Mouse (Mus musculus) right cerebral cortex, adult 2 months (tissue): Measurements from ENCODE around the gene Vdac2.
A peak's percentile ranks its signal among the peaks of the same experiment; 100 is the strongest.

Source experiments
- DNase-seq, 2 experiments: peaks; one replicate each; pipeline ENCODE4 v3.0.0; 2021 to 2022; ENCODE audit warnings: low spot score in 2 of 2

Vdac2 gene

DNA sequence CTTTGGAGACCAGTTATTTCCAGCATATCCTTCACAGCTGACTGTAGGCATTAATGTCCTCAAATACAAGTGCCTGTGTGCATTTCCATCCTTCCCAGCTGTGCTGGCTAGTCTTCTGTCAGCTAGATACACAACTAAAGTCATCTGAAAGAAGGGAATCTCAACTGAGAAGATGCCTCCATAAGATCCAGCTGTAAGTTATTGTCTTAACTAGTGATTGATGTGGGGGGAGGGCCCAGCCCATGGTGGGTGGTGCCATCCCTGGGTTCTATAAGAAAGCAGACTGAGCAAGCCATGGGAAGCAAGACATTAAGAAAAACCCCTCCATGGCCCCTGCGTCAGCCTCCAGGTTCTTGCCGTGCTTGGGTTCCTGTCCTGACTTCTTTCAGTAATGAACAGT is at the start of gene Vdac2:
TSS of gene Vdac2 (plus strand) at position 301 of the 400 bp plus-strand sequence.
- DNase-seq = no peak

DNA sequence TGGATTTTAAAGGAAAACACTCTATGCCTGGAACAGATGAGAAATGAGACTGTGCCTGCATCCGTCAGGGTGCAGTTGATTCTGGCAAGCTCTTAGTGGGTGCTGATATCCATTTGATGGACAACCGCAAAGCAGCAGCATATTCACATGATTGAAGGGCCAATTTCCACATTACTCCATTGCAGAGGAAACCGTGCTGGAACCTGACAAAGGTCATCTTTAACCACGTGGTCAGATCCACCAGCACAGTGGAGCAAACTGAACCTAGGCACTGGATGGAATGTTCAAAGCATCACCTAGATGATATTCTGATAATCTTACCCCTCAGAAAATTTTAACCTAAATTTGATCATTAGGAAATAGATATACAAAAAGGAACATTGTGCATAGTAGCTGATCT is 48.8 kb upstream of the Vdac2 start:
- no peak for DNase-seq

DNA sequence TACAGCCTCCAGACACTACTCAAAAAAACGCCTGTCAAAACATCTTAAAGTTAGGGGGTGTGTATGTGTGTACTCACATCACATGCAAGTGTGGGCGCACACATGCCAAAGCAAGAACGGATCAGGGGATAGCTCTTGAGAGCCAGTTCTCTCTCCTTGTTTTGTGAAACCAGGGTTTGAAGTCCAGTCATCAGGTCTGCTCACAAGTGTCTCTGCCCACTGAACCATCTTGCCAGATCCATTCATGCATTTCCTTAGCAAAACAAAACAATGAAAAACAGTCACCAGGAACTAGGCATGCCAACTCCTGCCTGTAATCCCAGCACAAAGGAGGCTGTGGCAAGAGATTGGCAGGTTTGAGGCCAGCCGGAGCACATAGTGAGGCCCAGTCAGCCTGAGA is 38.5 kb upstream of the Vdac2 start:
- DNase-seq = no peak

DNA sequence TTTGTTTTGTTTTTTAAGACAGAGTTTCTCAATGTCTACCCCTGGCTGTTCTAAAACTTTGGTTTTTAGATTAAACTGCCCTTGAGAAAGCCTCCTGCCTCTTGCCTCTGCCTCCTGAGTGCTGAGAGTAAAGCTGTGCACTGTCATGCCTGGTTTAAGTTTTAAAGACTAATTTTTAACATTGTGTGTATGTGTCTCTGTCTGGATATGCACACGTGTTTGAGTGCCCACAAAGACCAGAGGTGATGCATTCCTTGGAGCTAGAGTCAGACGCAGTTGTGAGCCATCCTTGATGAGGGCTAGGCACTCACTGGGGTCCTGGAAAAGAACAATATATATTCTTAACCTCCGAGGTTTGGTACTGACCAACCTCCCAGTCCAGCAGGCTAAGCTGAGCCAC is 37.7 kb upstream of the Vdac2 start:
- DNase-seq = no peak

DNA sequence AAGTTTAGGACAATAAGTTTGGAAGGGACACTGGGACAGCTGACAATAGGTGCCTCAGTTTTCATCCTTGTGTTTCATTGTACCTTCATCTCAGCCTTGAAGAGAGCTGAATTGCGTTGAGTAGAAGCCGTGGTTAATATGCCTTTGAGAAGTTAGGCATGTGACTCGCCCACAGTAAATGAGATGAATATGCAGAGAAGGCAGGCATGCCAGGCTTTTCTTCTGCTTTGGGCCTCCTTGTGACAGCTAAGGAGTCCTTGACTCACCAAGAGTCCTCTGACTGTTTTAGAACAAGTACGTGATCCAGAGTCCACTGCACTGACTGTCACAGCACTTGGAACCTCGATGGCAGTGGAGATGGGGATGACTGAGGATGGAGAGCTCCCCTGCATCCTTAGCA is 36.9 kb upstream of the Vdac2 start:
- DNase-seq = peak; percentile 37 to 41

DNA sequence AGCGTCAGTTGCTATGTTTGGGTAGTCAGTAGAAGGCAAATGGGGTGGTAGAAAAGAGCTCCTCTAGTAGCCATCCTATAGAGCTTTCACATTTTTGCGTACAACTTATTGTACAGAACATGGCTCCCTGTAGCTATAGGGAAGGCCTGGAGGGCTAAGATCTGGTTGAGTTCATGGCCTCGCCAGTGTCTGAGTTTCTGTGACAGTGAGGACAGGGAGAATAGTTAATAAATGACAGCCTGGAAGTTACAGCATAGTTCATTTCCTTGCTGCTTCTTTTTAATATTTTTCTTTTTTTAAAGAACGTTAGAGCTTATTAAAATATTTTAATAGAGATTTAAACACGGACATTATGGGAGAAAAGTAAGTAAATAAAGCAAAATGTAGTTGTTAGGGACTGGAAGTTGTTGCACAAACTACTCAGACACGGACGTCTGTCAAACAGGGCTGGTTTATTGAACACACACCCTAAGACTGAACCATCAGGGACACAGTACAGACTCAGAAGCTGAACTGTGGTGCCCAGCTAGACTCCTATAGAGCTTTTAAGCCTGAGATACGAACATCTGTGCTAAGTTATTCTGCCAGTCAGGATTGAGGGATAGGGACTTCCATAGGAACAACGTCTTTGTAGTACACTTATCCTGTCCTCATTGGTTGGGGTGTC is 34.3 kb upstream of the Vdac2 start:
- no peak for DNase-seq

DNA sequence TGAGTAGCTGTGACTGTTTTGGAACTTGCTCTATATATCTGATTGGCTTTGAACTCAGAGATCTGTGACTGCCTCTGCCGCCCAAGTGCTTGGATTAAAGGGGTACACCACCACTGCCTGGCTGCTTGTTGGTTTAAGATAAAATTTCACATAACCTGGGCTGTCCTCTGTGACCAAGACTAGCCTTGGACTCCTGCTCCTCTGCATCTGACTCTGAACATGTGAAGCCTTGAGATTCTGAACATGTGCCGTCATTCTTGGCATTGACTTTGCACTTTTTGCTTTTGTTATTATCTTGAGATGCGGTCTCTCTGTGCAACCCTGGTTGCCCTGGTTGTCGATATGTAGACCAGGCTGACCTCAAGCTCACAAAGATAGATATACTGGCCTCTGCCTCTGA is 33.3 kb upstream of the Vdac2 start:
- no peak for DNase-seq

DNA sequence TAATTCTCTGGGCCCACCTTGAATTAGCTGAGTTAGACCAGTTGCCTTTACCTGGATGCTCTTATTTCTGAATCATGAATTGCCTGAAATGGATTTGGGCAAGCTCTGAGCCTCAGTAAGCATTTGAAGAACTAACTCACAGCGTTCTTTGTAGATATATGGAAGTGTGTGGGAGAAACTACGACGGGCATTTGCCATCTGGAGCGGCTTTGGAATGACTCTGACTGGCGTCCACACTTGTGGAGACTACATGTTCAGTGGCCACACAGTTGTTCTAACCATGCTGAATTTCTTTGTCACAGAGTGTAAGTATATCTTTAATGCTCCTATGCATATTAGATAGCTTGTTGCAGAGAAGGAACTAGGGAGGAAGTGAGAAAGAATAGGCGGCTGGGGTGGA is 32.8 kb upstream of the Vdac2 start:
- peak; percentile 32 to 39 for DNase-seq

DNA sequence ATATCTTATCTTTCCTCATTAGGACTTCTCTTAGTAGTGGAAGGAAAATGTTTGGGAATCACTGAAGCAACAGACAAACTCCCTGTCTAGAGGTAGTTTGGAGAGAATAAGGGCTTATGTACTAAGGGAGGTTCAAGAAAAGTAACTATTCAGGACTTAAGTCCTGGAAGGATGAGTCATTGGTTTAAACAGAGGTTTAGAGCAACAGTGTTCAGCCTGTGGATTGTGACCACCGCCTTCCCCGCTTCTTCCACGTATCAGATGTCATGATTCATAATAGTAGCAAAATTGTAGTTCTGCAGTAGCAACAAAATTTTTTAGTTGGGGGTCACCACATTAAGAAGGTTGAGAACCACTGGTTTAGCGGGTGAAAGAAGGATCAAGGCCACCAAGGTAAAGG is 24.4 kb upstream of the Vdac2 start:
- no peak for DNase-seq

DNA sequence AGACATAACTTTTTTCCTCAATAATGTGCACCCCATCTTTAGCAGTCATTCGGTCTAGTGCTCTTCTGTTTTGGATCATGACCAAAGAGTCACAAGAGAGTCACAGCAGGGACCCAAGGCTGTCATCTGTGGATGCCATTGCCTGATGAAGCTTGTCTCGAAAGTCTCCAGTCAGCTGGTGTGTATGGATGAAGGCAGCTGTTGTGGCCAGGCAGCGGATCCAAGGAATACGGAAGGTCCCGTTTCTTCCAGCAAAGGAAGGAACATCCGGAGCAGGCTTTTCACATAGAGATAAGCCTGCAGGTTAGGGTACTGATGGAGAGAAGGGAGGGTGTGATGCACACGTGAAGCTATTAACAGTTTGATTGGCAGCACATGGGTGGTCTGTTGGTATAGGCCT is 23.4 kb upstream of the Vdac2 start:
- no peak for DNase-seq

DNA sequence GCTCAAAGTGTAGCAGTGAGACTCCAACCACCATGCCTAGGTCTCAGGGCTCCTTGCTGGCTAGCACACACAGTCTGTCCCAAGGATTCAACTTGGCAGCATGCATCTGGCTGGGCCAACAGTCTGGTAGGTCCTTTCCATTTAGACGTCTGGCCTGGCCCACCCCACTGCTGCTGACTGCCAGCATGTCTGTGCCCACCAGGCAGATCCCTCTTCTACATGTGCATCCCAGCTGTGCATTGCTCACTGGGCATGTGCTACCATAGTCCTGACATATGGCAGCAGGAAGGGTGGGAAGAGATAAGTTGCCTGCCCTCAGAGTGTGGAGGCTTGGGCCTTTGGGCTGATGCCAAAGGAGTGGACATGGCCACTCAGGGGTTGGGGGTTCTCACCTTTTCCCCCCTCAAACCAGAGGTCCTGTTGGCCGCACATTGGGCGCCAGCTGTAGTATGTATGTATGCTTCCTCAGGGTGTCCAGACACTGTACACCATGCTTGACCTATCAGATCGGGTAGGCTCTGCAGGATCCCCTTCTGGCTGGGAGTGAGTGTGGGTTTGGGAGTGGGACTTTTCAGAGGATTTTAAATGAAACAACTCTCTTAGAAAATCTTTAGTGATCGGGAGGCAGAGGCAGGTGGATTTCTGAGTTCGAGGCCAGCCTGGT is 22.4 kb upstream of the Vdac2 start:
- DNase-seq = no peak

DNA sequence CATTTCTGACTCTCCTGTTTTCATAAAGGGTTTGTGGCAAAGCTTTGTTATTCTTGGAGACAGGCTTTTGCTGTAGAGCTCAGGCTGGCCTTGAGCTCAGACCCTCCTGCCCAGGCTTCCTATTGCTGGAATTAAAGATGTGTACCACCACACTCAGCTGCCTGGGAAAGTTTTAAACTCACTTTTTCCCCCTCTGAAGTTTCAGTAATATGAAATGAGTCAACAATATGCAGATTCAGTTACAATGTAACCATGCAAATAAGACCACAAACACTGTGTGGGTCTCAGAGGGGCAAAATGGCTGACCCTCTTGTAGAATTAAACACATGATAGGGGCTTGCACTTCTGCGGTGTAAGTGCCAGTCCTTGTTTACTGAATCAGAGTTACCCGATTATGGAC is 18.8 kb upstream of the Vdac2 start:
- no peak for DNase-seq

DNA sequence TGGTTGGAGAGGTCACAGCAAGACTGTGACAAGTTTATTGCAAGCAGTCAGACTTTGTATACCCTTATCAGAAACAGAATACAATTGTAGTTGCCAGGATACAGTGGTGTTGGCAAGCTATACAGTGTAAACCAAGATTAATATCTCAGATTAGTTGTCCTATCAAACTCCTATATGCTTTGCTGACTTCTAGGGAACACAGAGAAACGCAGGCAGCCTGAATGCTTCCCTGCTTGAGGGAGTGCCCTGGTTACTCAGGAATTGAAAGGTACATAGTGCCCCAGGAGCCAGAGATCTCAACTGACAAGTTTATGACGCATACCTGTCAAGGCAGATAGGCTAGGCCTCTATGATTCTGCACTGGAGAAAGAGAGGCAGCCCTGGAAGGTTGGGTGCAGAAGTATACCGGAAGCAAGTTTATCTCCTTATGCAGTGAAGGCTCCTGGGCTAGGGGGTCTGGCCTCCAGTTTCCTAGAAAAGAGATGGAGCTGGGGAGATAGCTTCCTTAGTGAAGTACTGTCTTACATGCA is 18.3 kb upstream of the Vdac2 start:
- DNase-seq = no peak

DNA sequence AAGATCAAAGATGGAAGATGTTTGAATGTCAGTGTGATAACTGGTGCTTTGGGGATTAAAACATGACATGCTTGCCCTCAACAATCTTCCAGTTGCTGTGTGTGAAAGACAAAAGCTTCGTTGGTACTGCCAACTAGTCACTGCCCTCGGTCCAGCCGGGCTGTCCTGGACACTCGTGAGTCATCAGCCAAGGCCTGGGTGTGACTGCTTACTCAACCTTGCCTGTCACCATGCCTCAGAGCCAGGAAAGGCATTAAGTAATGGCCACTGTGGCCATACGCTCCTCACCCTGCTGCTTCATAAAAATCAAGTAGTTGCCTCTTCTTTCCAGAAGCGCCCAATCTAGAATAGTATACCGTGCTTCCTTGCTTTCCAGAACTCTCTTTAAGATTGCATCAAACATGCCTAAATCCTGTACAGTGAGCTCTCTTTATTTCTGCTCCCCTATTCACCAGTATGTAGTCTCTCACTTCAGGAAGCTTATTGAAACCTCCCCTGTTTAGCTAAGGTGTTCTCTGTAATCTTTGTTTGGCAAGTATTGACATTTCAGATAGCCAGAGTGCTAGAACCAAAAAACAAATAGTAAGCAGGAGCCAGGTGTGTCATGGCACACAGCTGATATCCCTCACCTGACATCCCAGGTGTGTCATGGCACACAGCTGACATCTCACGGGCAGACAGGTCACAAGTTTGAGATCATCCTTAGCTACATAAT is 16.7 kb upstream of the Vdac2 start:
- no peak for DNase-seq

DNA sequence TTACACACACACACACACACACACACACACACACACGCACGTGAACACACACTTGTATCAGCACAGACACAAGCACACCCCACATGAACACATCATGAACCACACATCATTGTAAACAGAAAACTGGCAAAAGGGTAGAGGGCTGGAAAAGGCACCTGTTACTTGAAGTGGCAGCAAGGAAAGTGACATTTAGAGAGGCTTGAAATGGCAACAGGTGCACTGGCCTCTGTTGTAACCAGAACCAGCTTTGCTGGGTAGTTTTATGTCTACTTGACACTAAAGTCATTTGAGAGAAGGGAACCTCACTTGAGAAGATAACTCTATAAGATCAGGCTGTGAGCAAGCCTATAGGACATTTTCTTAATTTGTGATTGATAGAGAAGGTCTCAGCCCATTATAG is 15.6 kb upstream of the Vdac2 start:
- no peak for DNase-seq

DNA sequence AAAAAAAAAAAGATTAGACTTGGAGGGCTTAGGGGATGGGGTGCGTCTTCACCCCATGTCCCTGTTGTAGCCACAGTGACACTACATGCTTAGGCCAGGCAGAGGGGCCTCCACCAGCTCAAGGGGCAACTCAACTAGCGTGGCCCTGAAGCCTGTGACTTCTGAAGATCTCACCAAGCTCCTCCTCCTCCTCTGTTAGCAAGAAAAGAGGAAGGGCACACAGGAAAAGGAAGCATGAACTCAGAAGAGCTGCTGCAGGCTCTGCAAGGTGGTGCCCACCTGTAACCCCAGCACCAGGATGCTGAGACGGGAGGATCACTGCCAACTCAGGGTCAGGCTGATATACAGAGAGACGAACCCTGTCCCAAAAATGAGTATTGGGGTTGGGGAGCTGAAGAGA is 13.7 kb upstream of the Vdac2 start:
- no peak for DNase-seq

DNA sequence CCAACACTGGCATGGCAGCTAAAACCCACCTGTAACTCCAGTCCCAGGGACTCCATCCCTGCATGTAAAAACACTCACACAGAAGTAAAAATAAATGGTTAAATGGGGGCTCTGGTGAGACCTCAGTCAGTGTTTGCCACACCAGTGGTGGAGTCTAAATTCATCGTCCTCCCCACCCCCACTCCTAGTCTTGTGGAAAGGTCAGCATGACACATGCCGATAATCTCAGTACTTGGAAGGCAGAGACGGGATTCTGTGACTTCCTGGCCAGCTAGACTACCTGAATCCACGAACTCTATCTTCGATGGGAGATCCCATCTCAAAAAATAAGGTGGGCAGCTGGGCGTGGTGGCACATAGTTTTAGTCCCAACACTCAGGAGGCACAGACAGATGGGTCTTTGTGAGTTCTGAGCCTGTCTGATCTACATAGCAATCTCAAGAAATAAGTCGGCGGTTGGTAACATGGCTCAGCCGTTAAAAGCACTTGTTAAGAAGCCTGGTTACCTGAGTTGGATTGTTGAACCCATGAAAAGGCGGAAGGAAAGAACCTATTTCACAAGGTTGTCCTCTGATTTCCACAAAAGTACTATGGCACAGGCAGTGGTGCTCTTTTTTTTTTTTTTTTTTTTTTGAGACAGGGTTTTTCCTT is 13.2 kb upstream of the Vdac2 start:
- DNase-seq = no peak

DNA sequence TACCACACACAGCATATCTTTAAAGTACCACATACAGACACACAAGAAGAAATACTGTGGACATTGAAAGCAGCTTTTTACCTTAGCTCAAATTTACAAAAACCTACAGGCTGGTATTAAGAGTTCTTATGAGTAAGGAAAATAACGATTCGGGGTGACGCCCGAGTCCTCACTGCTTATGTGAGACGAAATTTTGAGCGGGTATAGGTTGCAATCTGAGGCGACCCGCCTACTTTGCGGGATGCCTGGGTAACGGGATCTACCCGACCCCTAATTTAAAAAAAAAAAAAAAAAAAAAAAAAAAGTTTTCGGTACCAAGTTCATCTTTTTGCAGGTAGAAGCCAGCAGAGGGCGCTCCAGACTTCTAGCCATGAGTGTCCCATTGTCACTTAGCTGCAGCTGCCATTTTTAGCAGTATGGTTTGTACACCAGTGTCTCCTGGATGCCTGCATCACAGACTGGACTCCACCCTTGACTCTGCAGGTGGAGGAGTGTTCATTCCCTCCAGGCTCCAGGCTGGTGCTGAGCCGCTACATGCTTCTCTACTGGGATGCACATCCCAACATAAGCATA is 12.4 kb upstream of the Vdac2 start:
- DNase-seq = peak; percentile 49 to 64

DNA sequence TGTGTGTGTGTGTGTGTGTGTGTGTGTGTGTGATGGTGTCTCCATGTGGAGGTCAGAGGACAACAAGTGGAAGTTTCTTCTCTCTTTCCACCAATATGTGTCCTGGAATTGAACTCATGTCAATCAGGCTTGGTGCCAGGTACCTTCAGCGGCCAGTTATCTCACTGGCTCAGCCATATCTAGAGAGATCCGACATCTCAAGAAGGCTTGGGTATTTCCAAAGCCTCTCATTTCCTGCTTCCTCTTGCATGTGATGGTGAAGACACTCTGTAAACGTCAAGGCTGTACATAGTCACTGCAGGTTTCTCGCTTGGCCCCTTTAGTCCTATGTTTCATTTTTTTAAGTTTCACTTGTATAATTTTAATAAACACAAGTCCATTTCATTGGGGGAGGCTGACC is 11.8 kb upstream of the Vdac2 start:
- no peak for DNase-seq

DNA sequence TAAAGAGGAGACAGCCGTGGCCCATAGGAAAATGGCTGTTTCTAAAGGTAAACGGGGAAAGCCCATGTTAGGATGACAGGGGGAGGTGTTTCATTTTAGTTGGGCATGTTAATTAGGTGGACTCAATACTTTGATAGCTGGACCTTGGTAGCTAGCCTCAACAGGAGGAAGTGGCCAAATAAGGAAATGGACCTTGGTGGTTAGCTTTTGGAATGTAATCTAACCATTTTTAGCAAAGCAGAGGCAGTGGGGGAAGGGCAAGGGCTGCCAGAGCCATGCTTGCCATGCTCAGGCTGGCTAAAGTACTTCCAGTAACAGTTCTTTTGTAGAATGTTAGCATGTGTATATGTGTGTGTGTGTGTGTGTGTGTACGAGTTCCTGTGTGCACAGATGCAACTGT is 11.2 kb upstream of the Vdac2 start:
- DNase-seq = no peak

DNA sequence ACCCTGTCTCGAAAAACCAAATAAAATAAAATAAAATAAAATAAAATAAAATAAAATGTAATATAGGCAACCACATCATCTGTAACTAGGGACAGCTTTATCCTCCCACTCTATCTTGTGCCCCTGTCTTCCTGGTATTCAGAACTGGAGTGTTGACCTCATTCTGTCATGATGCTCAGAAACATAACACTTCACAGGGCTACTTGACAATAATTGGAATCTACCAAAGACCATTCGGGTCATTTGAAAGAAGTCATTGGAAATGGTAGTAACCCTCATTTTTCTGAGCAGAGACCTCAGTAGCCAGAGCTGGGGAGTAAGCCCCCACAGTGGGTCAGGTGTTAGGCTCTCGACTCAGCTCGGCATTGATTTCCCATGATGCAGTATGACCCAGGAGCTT is 10.4 kb upstream of the Vdac2 start:
- no peak for DNase-seq

DNA sequence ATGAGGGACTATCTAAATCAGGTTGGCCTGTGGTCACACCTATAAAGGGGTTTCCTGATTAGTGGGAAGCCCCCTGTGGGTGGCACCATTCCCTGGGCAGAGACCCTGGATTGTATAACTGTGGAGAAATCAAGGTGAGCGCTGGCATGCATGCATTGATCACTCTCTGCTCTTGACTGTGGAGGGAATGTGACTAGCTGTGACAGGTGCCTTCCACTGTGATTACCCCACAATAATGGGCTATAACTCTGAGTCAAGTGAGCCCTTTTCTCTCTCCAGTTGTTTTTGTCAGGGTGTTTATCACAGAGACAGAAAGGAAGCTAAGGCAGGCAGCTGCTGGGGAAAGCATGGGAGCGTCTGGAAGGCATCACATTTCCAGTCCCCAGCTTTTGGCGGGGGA is 8.8 kb upstream of the Vdac2 start:
- DNase-seq = no peak
